Mouse (Mus musculus) bone marrow, adult 2 months (tissue): Measurements from ENCODE around the gene Diexf. TPM values are rescaled to one million over a fixed set of nuclear protein-coding genes. Genes with fewer than 3 reads are reported as not detected.

Experiments
- H3K27ac ChIP-seq: fragments of 200-500 bp; 2 replicates; pipeline ENCODE4 v1.5.1; 2012; ENCODE audit warnings: low read depth, mild to moderate bottlenecking, control low read depth, inconsistent platforms, low read length; ENCODE audit not compliant: control insufficient read depth, poor library complexity, insufficient read depth
- H3K4me1 ChIP-seq: fragments of 200-500 bp; 2 replicates; pipeline ENCODE4 v1.6.1; 2011; ENCODE audit warnings: low read length; ENCODE audit not compliant: control insufficient read depth, insufficient read depth
- H3K4me3 ChIP-seq: fragments of 200-500 bp; replicated peaks from 2 replicates; pipeline ENCODE3; 2011; ENCODE audit warnings: mild to moderate bottlenecking, low read depth, low read length, control low read depth; ENCODE audit not compliant: control insufficient read depth
- CTCF ChIP-seq: fragments of 200-500 bp; IDR thresholded peaks from 2 replicates; pipeline ENCODE4 v1.5.1; 2011; ENCODE audit warnings: low read length, control low read depth; ENCODE audit not compliant: control insufficient read depth, insufficient read depth
- POLR2A ChIP-seq: fragments of 200-500 bp; IDR thresholded peaks from 2 replicates; pipeline ENCODE4 v1.6.1; 2011; ENCODE audit warnings: low read depth, mild to moderate bottlenecking, control low read depth, low read length, borderline replicate concordance; ENCODE audit not compliant: control insufficient read depth
- WGBS: fragments of 180-500 bp; shearing (Covaris S2); methylation state at CpG from one replicate; pipeline ENCODE4 v1.1.7; 2018; 5-methylcytosine and 5-hydroxymethylcytosine counted together
- polyA plus RNA-seq: library from polyadenylated mRNA; stranded (reverse); fragments of >200 nt; gene quantifications from 2 replicates; pipeline ENCODE4 v1.2.4, GENCODE M21; 2011; ENCODE audit warnings: low replicate concordance; ENCODE audit not compliant: missing spikeins, insufficient read depth, insufficient read length

Diexf gene
- polyA plus RNA-seq, 1 experiment, result 6.4 TPM

DNA sequence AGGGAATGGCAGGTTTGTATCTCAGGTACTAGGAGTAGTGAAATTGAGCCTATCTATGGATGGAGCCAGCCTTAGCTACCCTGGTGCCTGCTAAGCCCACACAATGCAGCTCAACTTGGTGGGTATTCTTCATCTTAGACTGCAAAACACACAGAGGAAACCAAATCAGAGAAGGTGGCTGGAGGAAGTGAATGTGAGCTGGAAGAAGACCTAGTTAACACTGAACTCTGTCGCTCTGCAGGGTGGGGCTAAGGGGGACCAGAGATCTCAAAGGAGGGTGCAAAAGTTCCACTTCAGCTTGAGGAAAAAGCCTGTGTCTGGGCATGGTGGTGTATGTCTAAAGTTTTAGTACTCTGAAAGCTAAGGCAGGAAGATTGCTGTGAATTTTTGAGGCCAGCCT lies 29.5 kb upstream of the Diexf start:
- 24% methylated on average over 1 of the region's 1 CpGs for WGBS
- no peak for TF ChIP-seq CTCF
- no peak for TF ChIP-seq POLR2A
- no peak overlapping the region for H3K27ac ChIP-seq
- H3K4me1 ChIP-seq, result no peaks in the 10 kb centered on the region
- no peak overlapping the region for H3K4me3 ChIP-seq

DNA sequence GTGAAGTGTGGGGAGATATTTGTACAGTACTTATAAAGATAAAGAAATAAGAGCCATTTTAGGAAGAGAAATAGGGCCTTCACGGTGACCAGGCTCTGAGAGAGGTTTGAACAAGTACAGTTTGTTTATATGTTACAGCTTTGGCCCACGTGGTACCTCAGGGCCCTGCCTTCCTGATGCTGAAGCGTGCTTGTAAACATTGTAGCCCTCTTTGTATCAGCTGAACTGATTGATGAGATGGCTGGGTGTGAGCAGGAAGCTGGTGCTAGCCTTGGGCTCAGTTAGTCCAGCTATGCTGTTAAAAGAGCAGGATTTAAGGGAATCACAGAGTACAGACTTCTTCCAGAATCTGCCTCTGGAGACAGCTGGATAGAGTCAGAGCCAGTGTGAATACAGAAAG lies 29.1 kb upstream of the Diexf start:
- H3K4me3 ChIP-seq, result no peak overlapping the region
- TF ChIP-seq POLR2A (no peak), CTCF (no peak)
- 66% methylated on average over 3 of the region's 3 CpGs for WGBS
- H3K4me1 ChIP-seq, result no peaks in the 10 kb centered on the region
- H3K27ac ChIP-seq, result no peak overlapping the region

GRCm38 (mm10) chr1:193157111-193157492 lies 27.0 kb upstream of the Diexf start:
- WGBS, result 74% methylated on average over 8 of the region's 8 CpGs
- H3K4me1 ChIP-seq, result no peaks in the 10 kb centered on the region
- TF ChIP-seq CTCF (no peak), POLR2A (no peak)
- no peak overlapping the region for H3K4me3 ChIP-seq
- no peak overlapping the region for H3K27ac ChIP-seq

- no peak overlapping the region for H3K4me3 ChIP-seq
- TF ChIP-seq POLR2A (no peak), CTCF (no peak)
- H3K4me1 ChIP-seq, result no peaks in the 10 kb centered on the region
- H3K27ac ChIP-seq, result no peak overlapping the region
- WGBS, result 46% methylated on average over 15 of the region's 15 CpGs
Observed at GRCm38 (mm10) chr1:193156316-193157110, 26.4 kb upstream of the Diexf start.

- no peaks in the 10 kb centered on the region for H3K4me1 ChIP-seq
- H3K4me3 ChIP-seq, result no peak overlapping the region
- TF ChIP-seq CTCF (no peak), POLR2A (no peak)
- 68% methylated on average over 16 of the region's 16 CpGs for WGBS
- H3K27ac ChIP-seq, result no peak overlapping the region
Observed at GRCm38 (mm10) chr1:193153561-193153960, 23.5 kb upstream of the Diexf start.

DNA sequence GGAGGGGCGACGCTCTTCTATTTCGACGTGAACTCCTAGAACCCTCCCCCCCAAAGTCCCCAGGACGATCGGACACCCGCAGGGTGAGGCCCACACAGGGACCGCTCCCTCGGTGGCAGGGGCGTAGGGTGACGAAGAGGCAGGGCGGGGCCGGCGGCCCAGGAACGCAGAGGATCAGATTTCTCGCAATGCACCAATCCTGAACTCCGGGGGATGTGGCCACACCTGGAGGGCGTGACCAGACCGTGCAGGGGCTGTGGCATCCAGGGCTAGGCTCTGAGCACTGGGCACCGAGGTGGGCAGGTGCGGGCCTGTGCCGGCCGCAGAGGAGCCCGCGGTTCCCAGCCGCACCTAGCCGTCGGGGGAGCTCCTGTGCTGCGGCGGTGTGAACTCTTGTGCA lies 22.8 kb upstream of the Diexf start, which contains the start of gene Irf6:
Gene Irf6 (plus strand): TSS at position 240 of the 400 bp plus-strand sequence.
- H3K4me3 ChIP-seq, result no peak within 1 kb of the TSS
- no peaks in the 10 kb centered on the region for H3K4me1 ChIP-seq
- TF ChIP-seq CTCF, result no peak
- TF ChIP-seq POLR2A, result no peak
- 4% methylated on average over 30 of the region's 30 CpGs for WGBS
- H3K27ac ChIP-seq, result no peak within 1 kb of the TSS

GRCm38 (mm10) chr1:193151134-193151533 lies 21.1 kb upstream of the Diexf start:
- no peak overlapping the region for H3K27ac ChIP-seq
- H3K4me1 ChIP-seq, result no peaks in the 10 kb centered on the region
- no peak overlapping the region for H3K4me3 ChIP-seq
- TF ChIP-seq CTCF (no peak), POLR2A (no peak)
- 64% methylated on average over 7 of the region's 7 CpGs for WGBS

GRCm38 (mm10) chr1:193149231-193149630 lies 19.2 kb upstream of the Diexf start:
- Histone ChIP-seq H3K4me1 (no peaks in the 10 kb centered on the region; the same call in none of the 2 replicates), H3K27ac (no peak overlapping the region), H3K4me3 (no peak overlapping the region)
- TF ChIP-seq POLR2A (no peak), CTCF (no peak)
- 69% methylated on average over 3 of the region's 3 CpGs for WGBS
